Comparison of ENCODE assay signal across 24 mouse cellular contexts in genomic region chr12:39761326-39761725, GRCm38 (mm10).
DNase-seq lines count a peak whose midpoint lies in the region; ATAC-seq and TF ChIP-seq lines count a peak whose summit lies in the region.
"Had no signal": no experiment of that assay in that cellular context is flagged by ENCODE, and none has a peak within 500 bp of the region (broad histone marks: within the 10 kb centered on the region; RNA-seq: fewer than 3 reads in every experiment).

No protein-coding gene starts in this region.

- 0 out of 2 replicates have a peak, but pooled peaks have one; percentile 6 for ATAC-seq in kidney, embryonic 15.5 days (replicated peaks; ENCODE audit: low FRiP score)
- no peak for ATAC-seq in midbrain, embryonic 16.5 days
- ATAC-seq: activated CD4-positive, CD25-positive, alpha-beta regulatory T cell, adult 4 months; forebrain, embryonic 15.5 days; hindbrain, embryonic 16.5 days; intestine, embryonic 15.5 days had no signal

- H3K4me2 ChIP-seq in kidney, embryonic 15.5 days: no peak overlapping the region
- H3K4me2 ChIP-seq in myocyte (ENCODE audit: low read depth): peak overlapping the region; percentile 86
- H3K4me2 ChIP-seq in midbrain, embryonic 16.5 days (ENCODE audit: low read length): no peak overlapping the region
- H3K4me2 ChIP-seq: embryonic facial prominence, embryonic 12.5 days; embryonic facial prominence, embryonic 15.5 days; forebrain, embryonic 12.5 days; forebrain, embryonic 15.5 days; heart, embryonic 11.5 days; hindbrain, embryonic 13.5 days; intestine, embryonic 15.5 days had no signal

- no peak overlapping the region for H3K9ac ChIP-seq in kidney, embryonic 15.5 days
- H3K9ac ChIP-seq in midbrain, embryonic 16.5 days (ENCODE audit: low read depth, low read length): no peak overlapping the region
- H3K9ac ChIP-seq: embryonic facial prominence, embryonic 12.5 days; embryonic facial prominence, embryonic 15.5 days; forebrain, embryonic 12.5 days; forebrain, embryonic 15.5 days; hindbrain, embryonic 13.5 days; intestine, embryonic 15.5 days had no signal

- no peaks in the 10 kb centered on the region for H3K27me3 ChIP-seq in kidney, embryonic 15.5 days
- no peaks in the 10 kb centered on the region for H3K27me3 ChIP-seq in myocyte (ENCODE audit: control insufficient read depth, insufficient read depth, insufficient read length)
- no peaks in the 10 kb centered on the region for H3K27me3 ChIP-seq in midbrain, embryonic 16.5 days (ENCODE audit: control insufficient read depth, insufficient read depth, low read depth, low read length)
- H3K27me3 ChIP-seq: embryonic facial prominence, embryonic 12.5 days; embryonic facial prominence, embryonic 15.5 days; forebrain, embryonic 12.5 days; forebrain, embryonic 15.5 days; hindbrain, embryonic 13.5 days; intestine, embryonic 15.5 days had no signal

- no peak overlapping the region for H3K4me3 ChIP-seq in kidney, embryonic 15.5 days (replicated peaks)
- H3K4me3 ChIP-seq in myocyte: no peak overlapping the region
- H3K4me3 ChIP-seq in midbrain, embryonic 16.5 days (ENCODE audit: low read depth, low read length): no peak overlapping the region
- H3K4me3 ChIP-seq: embryonic facial prominence, embryonic 12.5 days; embryonic facial prominence, embryonic 15.5 days; erythroblast, embryonic 14.5 days; forebrain, embryonic 12.5 days; forebrain, embryonic 15.5 days; hindbrain, embryonic 10.5 days; hindbrain, embryonic 13.5 days; intestine, embryonic 15.5 days had no signal

- 41% methylated on average over 1 of the region's 1 CpGs for WGBS in kidney, embryonic 15.5 days
- WGBS in midbrain, embryonic 16.5 days: 68% methylated on average over 1 of the region's 1 CpGs

- TF ChIP-seq POLR2A in myocyte (IDR thresholded peaks at IDR 0.05; ENCODE audit: insufficient read length, low read depth): no peak

- no peaks in the 10 kb centered on the region for H3K4me1 ChIP-seq in kidney, embryonic 15.5 days
- no peaks in the 10 kb centered on the region for H3K4me1 ChIP-seq in midbrain, embryonic 16.5 days (ENCODE audit: control insufficient read depth, insufficient read depth, low read length)
- H3K4me1 ChIP-seq: embryonic facial prominence, embryonic 12.5 days; embryonic facial prominence, embryonic 15.5 days; forebrain, embryonic 12.5 days; forebrain, embryonic 15.5 days; hindbrain, embryonic 10.5 days; hindbrain, embryonic 13.5 days; intestine, embryonic 15.5 days had no signal

- no peak overlapping the region for H3ac ChIP-seq in myocyte (ENCODE audit: control insufficient read depth, insufficient read length)

- no peaks in the 10 kb centered on the region for H3K79me2 ChIP-seq in myocyte (ENCODE audit: control insufficient read depth, insufficient read depth)

- DNase-seq in adrenal gland, adult 2 months: peak; percentile 13
- no peak for DNase-seq in adrenal gland, postnatal 10 days
- no peak for DNase-seq in kidney, postnatal 14 days
- peak; percentile 27 for DNase-seq in 3T3-L1 (ENCODE audit: low read depth, low spot score)
- DNase-seq: adrenal gland, postnatal 25 days; B cell, adult 2 months; cerebellum, adult 2 months; cerebellum, adult 9-11 months; cerebellum, postnatal 25 days; gastrocnemius, postnatal 25 days had no signal

- no peaks in the 10 kb centered on the region for H3K9me3 ChIP-seq in kidney, embryonic 15.5 days (replicated peaks)
- H3K9me3 ChIP-seq in midbrain, embryonic 16.5 days (replicated peaks; ENCODE audit: control insufficient read depth, low read length, poor library complexity, severe bottlenecking): no peaks in the 10 kb centered on the region
- H3K9me3 ChIP-seq: embryonic facial prominence, embryonic 12.5 days; embryonic facial prominence, embryonic 15.5 days; forebrain, embryonic 12.5 days; forebrain, embryonic 15.5 days; hindbrain, embryonic 13.5 days; intestine, embryonic 15.5 days had no signal

- no peaks in the 10 kb centered on the region for H3K36me3 ChIP-seq in kidney, embryonic 15.5 days
- no peaks in the 10 kb centered on the region for H3K36me3 ChIP-seq in myocyte (ENCODE audit: control insufficient read depth, insufficient read depth)
- H3K36me3 ChIP-seq in midbrain, embryonic 16.5 days (ENCODE audit: control insufficient read depth, insufficient read depth, low read length): no peaks in the 10 kb centered on the region
- H3K36me3 ChIP-seq: embryonic facial prominence, embryonic 12.5 days; embryonic facial prominence, embryonic 15.5 days; forebrain, embryonic 12.5 days; forebrain, embryonic 15.5 days; hindbrain, embryonic 10.5 days; hindbrain, embryonic 13.5 days; intestine, embryonic 15.5 days had no signal

- H3K27ac ChIP-seq in kidney, embryonic 15.5 days: no peak overlapping the region
- H3K27ac ChIP-seq in midbrain, embryonic 16.5 days (ENCODE audit: low read length): no peak overlapping the region
- H3K27ac ChIP-seq: embryonic facial prominence, embryonic 12.5 days; embryonic facial prominence, embryonic 15.5 days; forebrain, embryonic 12.5 days; forebrain, embryonic 15.5 days; hindbrain, embryonic 10.5 days; hindbrain, embryonic 13.5 days; intestine, embryonic 15.5 days had no signal

TF ChIP-seq in myocyte, 11 proteins besides CTCF, POLR2A, EP300 and RAD21:
- TF ChIP-seq TCF12 (IDR thresholded peaks at IDR 0.05; ENCODE audit: insufficient read depth, poor library complexity, severe bottlenecking) (no peak), MYOD1 (IDR thresholded peaks at IDR 0.05; ENCODE audit: control insufficient read depth in 1 of 3, insufficient read length in 2 of 3, low read depth in 2 of 3) (peak in 2 of 3 experiments; percentile 21 to 38), MYOG (IDR thresholded peaks at IDR 0.05; ENCODE audit: control insufficient read depth in 1 of 3, insufficient read depth in 1 of 3, insufficient read length in 2 of 3, low read depth in 2 of 3) (peak in 2 of 3 experiments; percentile 1 to 10)

Comparison
In these comparisons a context has a peak if more than half of its experiments do, and no peak if none do; other contexts are left out.
1. DNase-seq: peak in adrenal gland, adult 2 months (single experiment) and 3T3-L1 (single experiment); none in adrenal gland, postnatal 10 days (single experiment) and kidney, postnatal 14 days (single experiment).